Mouse (Mus musculus) testis, postnatal 14 days (tissue): ENCODE results near the gene Gm20388.

ENCODE experiments used
- DNase-seq: peaks from one replicate; pipeline ENCODE4 v3.0.0; 2021; ENCODE audit warnings: low spot score

The Gm20388 gene

DNA sequence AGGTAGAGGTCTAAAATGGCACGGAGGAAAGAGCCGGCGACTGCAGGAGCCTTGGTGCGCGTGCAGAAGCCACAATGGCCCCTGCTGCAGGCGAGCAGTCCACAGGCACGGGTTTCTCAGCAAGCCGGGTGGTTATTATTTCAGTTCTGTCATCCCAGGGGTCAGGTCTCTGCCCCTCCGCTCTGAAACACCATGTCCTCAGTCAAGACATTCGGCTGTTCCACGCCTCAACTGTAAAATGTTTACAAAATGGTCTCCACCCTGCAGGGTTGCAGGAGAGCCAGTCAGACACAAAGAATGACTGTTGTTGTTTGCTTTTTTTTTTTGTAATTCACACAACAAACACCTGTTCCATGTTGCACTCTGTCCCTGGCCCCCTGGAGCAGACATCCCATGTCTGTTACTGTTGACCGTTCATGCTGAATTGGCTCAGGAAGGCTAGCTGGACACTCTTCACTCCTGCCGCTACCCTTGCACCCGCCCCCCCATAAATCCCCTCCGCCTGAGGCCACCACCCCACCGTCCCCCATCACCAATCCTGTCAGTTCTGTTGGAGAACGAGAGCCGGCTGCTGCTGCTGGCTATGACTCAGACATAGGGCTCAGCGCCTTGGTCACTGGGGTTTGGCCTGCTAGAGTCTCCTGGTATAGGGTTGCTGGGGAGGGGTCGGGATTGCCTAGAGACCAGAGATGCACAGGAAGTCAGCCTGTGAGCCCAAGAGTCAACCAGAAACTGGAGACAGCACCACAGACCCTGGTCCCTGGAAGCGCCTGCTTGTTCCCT, 350.9 kb downstream of the Gm20388 start:
- no peak for DNase-seq

DNA sequence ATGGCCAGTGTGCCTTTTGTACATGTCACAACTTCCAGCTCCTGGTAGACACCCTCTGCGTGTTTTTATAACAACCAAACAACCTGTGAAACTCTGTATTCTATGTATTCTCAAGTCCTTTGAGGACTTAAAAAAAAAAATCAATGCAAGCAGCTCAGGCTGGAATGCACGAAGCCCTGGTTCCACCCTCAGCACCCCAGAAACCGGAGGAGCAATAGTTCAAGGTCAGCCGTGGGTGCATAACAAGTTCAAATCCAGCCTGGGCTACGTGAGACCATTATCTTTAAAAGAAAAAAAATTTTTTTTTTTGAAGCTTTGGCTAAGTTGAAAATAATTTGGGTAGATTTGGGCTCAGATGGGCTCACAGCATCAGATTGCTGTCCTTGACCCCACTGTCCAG, 353.2 kb downstream of the Gm20388 start:
- DNase-seq: no peak

DNA sequence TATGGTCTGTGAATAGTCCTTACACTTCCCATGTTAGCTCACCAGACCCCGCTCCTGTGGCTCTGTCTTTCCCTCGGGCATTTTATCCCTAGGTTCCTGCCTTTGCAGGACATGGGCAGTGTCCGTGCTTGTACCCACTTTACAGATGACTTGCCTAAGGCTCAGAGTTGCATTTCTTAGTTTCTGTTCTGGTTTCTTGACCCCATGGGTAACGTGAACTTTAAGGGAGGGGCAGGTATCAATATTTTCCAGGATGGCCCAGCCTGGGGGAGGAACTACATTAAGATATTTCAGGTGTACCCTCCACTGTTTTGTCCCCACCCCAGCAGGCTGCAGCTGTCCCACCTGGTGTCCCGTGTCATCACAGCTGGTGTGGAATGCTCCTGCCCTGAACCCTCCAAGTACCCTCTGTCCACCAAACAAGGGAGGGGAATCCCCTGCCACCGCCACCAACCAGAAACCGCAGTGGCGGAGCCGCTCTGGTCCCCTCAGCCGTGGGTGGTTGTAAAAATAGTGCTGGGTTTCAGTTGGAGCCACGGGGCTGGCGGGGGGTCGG, 353.8 kb downstream of the Gm20388 start:
- no peak for DNase-seq

DNA sequence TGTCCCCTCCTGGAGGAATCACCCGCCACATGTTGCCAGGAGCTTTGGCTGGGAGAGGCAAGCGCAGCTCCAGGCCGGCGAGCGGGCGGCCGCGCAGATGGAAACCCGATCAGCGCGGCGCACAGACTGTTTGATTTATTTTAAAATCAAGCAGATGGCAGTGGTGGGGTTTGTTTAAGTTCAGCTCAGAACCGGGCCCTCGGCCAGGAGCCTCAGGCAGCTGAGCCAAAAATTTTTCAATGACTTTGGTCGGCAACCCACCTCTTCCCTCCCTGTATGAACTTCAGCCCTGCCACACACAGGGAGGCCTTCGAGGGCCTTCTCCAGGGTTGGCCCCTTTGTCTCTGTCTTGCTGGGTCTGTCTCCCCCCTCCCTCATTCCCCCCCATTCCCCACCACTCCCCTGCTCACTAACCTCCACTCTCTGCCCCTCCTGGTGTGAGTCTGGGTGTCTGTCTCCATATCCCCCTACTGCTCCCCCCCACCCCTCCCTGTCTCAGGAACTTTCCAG, 354.4 kb downstream of the Gm20388 start:
- no peak for DNase-seq

DNA sequence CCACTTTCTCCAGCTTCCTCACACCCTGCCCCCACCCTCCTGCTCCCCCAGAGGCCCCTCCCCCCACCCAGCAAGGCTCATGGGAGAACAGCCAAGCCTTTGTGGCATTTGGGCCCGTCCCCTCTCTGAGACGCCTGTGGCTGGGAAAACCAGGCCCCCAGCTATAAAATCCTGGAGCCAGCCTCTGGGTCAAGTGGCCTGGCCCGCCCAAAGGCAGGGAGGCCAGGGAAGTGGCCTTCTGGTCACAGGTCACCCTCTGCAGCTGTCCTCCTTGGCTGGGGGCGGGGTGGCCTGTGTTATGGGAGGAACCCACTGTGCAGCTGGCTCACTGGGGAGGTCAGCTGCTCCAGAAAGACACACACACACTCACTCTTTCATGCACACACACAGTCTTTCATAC, 354.8 kb downstream of the Gm20388 start:
- DNase-seq: peak; percentile 56

DNA sequence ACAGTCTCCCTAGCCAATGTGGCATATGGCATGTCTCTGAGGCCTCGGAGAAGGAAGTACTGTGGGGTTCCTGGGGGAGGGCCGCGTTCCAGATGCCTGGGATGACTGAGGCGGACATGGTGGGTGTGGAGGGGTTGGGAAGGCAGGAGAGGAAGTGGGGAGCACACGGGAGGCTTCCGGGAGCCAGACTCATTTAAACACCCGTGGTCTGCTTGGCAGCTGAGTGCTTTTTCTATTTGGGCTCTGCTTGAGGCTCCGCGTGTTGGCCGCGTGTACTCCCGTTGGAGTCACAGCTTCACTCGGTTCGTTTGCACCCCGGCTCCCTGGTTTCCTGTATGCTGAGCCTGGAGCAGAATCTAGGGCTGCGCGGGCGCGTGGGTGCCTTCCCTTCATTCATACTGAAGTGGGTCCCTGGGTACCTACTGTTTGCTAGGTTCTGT, 357.9 kb downstream of the Gm20388 start:
- no peak for DNase-seq

DNA sequence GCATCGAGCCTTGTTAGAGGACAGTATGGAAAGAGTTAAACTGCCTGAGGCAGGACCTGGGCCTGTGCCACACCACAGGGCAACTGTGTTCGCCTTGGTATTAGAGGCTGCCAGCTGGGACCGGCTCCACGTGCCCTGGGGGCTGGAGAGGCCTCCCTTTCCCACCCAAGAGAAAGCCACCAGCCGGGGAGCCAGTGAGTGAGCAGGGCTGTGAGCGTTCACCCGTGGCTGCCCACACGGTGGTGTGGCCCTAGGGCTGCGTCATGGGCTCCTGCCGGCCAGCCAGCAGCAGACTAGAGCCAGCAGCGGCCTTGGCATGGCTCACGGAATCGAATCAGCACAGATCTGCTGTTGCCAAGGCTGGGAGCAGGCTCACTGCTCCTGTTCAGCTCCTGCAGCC, 359.8 kb downstream of the Gm20388 start:
- DNase-seq: peak; percentile 46

DNA sequence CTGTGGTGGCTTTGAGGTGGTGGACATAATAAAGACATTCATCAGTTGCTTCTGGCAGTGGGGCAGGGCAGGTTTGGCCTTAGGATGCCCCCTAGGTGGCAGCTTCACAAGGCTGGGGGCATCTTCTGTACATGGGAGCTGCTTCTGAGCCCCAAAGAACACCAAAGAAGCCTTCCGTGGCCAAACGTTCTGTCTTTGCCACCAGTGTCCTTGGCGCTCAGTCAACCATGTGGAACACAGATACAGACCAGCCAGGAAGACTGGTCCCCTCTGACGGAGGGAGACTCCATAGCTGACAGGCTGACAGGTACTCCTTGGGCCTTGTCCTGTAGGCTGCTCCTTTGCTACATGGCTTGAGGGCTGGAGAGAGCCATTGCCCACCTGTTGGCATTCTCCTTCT, 362.8 kb downstream of the Gm20388 start:
- no peak for DNase-seq

DNA sequence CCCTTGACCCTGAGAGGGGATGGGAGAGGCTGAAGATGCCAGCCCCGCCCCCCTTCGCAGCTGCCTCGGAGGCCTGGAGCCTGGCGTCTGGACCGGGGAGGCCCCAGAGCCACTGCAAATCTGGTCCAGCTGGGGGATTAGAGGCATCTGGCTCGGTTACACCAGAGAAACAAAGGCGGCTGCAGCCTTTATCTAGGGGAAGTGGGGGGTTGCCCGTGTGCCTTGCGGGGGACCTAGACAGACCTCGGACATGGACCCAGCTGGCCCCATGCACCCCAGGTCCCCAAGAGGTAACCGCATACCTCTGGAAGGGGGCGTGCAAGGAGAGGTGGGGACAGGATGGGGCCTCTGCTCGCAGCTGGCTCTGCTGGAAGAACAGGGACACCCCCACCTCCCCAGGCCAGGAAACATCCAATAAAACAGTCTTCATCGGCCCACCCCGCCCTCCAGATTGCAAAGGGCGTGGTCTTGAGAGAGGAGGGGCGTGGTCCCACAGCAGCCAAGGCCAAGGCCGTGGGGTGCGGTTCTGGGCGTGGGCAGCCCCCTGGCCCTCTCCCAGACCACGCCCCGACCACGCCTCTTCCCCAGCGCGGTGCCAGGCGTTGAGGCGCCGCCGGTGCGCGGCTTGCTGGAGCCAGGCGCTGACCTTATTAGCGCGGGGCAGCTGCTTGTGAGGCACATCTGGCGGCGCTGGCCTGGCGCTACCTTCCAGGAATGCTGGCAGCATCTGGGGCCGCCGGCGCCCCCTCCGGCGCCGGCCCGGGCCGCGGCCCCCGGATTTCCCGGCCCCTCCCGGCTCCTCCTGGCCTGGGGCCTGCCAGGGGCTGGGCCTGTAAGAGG, 365.6 kb downstream of the Gm20388 start:
- DNase-seq: peak; percentile 83

DNA sequence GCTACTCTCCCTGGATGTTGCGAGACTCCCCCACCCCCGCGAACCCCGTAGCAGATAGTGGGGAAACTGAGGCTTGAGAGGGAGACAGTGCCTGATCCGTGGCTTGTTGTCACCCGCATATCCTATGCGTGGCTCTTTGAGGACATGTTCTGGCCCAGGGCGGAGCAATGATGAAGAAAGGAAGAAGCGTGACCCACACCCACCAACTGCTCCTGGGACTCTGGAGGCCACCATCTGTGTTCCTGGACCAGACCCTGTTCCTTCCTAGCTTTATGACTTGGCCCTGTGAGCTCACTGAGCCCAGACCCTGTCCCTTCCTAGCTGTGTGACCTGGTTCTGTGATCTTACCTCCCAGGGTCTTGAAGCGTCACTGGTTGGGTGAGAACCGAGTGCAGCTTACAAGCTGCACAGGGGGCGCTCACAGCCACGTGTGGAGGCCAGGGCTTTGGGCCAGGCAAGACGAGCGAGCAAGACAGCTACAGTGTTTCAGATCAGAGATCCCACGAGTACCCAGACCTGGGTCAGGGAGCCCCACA, 366.3 kb downstream of the Gm20388 start:
- peak; percentile 72 for DNase-seq

DNA sequence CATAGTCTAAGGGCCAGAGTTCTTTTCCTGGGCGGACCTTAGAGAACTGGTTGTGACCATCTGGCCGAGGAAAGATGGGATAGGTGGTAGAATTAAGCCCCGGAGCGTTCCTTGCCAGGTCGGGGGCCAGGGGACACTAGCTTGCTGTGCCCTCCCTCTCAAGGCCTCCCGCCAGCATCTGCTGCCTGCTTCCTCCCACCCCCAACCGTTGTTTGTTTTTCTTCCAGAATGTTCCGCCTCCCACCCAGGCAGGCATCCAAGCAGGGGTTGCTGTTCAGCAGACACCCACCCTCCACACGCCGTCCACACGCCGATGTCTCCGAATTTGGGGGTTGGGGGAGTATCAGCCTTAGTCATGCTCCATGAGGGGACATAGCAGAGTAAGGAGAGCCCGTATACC, 367.4 kb downstream of the Gm20388 start:
- no peak for DNase-seq

DNA sequence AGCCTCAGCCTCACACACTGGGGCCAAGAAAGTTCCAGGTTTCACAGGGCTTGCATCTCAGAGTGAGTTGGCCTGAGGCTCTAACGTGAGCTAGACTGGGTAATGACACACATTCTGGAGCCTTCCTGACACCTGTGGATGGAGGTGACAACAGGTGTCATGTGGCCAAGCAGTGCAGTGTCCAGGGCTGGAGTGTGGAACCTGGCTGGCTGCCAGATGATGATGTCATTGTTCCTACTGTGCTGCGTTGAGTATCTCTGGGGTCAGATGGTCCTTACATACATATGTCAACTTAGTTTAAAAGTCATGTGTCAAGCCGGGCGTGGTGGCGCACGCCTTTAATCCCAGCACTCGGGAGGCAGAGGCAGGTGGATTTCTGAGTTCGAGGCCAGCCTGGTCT, 368.8 kb downstream of the Gm20388 start:
- no peak for DNase-seq

DNA sequence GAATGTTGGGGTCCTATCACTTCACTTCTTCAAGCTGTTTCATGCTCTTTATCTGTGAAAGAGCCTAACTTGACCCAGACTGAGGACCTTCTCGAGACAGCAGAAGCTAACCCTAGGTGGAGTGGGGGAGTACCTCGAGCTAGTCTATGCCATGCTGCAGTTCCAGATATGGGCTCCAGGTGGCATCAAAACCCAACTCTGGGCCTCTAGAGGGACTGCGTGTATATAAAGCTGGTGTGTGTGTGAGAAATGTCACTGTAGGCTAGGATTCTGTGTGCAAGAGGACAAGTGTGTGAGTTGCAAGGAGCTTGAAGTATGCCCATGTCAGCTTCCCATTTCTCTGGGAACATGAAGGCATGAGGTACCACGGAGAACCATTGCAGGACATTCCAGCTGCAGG, 370.8 kb downstream of the Gm20388 start:
- DNase-seq: no peak

DNA sequence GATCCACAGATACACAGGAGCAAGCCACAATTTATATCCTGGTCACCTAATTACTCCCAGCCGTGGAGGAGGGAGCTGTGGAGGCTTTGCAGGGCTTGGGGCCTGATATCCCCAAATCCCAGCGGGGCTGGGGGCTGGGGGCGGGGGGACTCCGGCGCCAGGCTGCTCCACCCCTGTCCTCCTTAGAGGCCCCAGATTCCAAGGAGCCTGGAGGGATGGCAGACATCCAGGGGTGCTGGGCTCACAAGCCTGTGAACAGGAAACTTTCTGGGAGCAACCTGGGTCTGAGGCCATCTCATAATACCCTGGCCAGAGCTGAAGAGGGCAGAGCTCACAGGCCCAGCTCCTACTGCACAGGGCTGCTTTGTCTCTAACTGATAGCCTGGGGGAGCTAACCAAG, 371.8 kb downstream of the Gm20388 start:
- no peak for DNase-seq

DNA sequence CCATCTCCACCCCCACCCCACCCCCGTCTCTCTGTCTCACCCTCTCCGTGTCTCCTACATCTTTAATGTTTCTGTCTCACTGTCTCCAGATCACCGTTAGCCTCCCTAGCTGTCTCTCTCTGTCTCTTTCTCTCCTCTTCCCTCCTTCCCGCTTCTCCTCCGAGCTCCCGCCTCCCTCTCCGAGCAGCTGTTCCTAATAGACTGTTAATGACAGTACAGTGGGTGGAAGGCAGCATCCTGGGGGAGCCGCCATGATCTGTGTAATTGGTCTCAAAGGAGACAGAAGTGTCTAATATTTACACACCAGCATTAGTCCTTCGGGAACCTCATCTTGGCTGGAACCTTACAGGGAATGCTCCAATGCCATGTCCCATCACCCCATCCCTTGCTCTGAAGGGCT, 373.6 kb downstream of the Gm20388 start:
- no peak for DNase-seq

DNA sequence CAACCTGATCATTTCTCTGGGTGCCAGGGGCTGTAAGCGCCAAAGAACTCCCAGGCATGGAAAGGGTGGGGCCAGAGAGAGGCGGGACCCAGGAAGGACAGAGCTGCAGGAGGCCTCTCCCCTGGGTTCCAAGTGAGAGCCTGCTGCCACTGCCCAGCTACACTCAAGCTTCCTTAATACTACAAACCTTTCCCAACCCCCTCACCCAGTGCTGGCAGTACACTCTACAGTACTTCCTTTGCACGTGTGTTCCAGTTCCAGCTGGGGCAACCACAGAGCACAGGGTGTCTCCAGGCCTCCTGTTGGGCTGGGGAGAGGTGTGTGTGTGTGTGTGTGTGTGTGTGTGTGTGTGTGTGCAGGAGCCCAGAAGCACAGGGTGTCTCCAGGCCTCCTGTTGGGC, 374.4 kb downstream of the Gm20388 start:
- peak; percentile 48 for DNase-seq

DNA sequence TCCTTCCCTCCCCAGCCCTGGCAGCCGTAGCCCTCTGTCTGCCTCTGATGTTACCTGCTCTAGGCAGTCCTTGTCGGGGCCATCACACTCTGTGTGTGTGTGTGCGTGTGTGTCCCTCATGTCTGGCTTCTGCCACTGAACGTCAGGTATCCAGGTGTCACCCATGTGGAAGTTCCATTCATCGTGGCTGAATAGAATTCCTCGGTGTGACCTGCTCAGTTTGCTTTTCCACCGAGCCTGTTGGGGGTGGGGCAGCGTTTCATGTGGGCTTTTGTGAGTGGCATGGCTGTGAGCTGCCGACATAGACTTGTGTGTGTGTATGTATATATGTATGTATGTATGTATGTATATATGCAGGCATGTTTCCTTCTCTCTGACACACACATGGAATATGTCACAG, 375.2 kb downstream of the Gm20388 start:
- no peak for DNase-seq

DNA sequence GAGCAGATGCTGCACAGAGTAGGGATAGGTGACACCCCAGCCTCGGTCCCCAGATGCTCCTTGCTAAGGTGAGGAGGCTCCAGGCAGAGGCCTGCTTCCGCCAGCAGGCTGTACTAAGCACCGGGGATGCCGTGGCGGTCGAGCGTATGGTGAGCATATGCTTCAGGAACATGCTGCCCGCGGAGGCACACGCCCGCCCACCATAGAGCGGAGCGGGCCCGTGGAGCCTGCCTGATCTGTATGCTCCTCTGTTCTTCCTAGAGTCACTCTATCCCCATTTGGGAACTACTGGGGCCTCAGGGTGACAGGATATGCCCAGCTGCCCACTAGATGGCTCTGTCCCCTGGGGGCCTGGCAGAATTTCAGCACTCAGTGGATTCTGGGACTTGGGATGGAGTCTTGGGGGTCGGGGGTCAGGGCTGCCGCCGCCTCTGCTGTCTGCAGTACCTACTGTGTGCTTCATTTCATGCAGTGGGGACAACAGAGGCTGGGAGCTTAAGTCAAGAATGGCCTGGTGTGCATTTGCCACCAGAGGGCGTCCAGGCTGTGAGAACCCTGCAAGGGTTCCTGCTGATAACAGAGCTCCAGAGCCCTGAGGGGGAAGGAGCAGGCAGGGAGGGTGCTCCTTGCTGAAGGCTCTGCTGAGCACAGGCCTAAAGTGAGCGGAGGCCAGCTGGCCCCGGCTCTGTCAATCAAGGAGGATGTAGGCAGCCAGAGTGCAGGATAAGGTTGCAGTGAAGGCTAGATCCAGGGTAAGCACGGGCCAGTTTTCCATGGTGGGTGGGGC, 377.7 kb downstream of the Gm20388 start:
- no peak for DNase-seq

DNA sequence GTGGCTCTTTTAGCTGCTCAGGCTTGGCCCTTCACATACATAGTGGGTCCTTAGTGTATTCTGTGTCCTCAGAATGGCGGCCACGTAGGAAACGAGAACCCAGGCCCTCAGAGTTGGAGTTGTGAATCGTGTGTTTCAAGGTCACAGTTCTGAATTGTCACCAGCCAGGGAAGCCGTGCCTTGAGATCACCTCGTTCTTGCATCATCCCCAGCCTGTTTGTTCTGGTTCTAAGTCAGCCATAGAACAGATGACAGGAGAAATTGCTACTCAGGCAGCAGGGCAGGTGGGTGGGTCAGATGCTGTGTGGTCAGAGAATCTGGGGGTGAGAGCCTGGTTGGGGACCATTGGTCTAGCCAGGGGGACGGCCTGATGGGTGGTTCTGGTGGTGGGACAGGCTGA, 378.6 kb downstream of the Gm20388 start:
- DNase-seq: no peak

DNA sequence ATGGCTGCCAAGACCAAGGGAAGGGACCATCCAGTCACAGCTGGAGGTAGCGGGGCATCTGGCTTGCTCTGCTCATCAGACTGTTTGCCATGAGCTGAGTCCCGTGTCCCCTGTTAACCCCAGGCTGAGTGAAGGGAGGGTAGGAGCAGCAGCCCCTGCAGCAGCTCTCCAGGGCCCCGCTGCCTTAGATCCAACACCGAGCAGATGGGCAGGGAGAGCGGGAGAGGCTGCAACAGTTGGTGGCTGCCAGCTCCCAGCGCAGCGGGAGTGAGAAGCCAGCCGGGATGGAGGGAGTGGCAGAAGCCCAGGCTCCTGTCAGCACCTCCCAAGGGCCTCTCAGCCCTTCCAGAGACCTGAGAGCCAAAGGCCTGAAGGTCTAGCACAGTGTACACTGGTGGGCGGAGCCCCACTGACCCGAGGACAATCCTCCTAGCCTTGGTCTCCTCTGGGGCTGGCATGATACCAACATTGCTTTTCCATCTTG, 379.1 kb downstream of the Gm20388 start:
- no peak for DNase-seq

DNA sequence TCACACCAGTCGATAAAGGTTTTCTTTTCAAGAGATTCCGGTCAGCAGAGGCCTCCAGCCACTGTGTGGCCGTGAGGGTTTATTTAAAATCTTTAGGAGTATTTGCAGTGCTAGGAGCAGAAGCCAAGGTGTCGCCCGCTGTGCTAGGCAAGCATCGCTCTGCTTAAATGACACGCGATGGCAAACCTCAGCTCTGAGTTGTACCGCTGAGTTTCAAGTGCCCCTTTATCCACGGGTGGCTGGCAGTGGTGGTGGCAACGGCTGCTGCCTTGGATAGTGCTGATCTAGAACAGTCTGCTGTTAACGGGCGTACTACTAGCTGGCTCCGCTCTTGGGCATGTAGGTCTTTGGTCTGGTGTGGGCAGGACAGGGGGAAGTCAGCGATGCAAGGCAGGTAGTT, 380.0 kb downstream of the Gm20388 start:
- DNase-seq: no peak

DNA sequence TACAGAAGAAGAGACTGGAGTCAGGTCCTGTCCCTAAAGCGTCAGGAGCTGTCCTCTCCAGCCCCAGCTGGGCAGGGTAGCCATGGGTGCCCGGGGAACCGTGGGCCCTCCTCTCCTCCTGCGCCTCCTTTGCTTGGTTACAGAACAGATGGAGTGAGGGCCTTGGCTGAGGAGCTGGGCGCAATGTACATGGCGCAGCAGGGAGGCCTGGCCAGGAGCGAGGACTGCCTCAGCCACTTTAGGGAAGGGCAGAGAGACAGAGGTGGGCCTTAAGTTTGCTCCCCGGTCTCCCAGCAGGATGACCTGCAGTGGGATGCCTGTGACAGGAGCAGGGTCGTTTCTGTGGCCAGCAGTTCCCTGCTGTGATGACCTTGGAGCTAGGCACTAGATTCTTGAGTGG, 381.0 kb downstream of the Gm20388 start:
- DNase-seq: no peak
